Mouse (Mus musculus) midbrain, embryonic 15.5 days (tissue): ENCODE measurements around the gene Nid1. TPM values are rescaled to one million over a fixed set of nuclear protein-coding genes. Genes with fewer than 3 reads are reported as not detected.

Experiments used
- ATAC-seq: fragments of 200-750 bp; cut with Nextera tagmentation; replicated peaks from 2 replicates; pipeline ENCODE4 v1.8.0; 2017; ENCODE audit warnings: moderate TSS enrichment
- H3K27ac ChIP-seq: fragments of 300-500 bp; sonication (generic); 2 replicates; pipeline ENCODE4 v1.5.1; 2015; ENCODE audit warnings: mild to moderate bottlenecking, inconsistent platforms
- H3K27me3 ChIP-seq: fragments of 300-500 bp; sonication (generic); replicated peaks from 2 replicates; pipeline ENCODE4 v1.6.1; 2015; ENCODE audit warnings: inconsistent platforms
- H3K36me3 ChIP-seq: fragments of 300-500 bp; sonication (generic); replicated peaks from 2 replicates; pipeline ENCODE4 v1.6.1; 2015; ENCODE audit warnings: inconsistent platforms
- H3K4me1 ChIP-seq: fragments of 300-500 bp; sonication (generic); 2 replicates; pipeline ENCODE4 v1.6.1; 2015; ENCODE audit warnings: inconsistent platforms
- H3K4me2 ChIP-seq: fragments of 300-500 bp; sonication (generic); 2 replicates; pipeline ENCODE4 v1.6.1; 2015; ENCODE audit warnings: inconsistent platforms, mild to moderate bottlenecking, moderate library complexity
- H3K4me3 ChIP-seq: fragments of 300-500 bp; sonication (generic); 2 replicates; pipeline ENCODE4 v1.5.1; 2015; ENCODE audit warnings: mild to moderate bottlenecking, inconsistent platforms
- H3K9ac ChIP-seq: fragments of 300-500 bp; sonication (generic); 2 replicates; pipeline ENCODE4 v1.6.1; 2015; ENCODE audit warnings: mild to moderate bottlenecking, inconsistent platforms
- H3K9me3 ChIP-seq: fragments of 300-500 bp; sonication (generic); 2 replicates; pipeline ENCODE4 v1.6.1; 2016; ENCODE audit warnings: inconsistent platforms
- WGBS: fragments of 180-500 bp; shearing (Covaris S2); methylation state at CpG from one replicate; pipeline ENCODE4 v1.1.7; 2015; ENCODE audit warnings: mixed read lengths; 5-methylcytosine and 5-hydroxymethylcytosine counted together
- polyA plus RNA-seq: library from polyadenylated mRNA; unstranded; fragments of >200 nt; fragmentation: Nextera tagmentation; extraction: Ambion mirVana; gene quantifications from 2 replicates; pipeline ENCODE4 v1.2.1, GENCODE M21; 2015

Nid1 gene
- polyA plus RNA-seq, 1 experiment from 2014 or later = 38.6 TPM

GRCm38 (mm10) chr13:13481875-13482674, 44.7 kb downstream of the Nid1 start:
- no peak overlapping the region for H3K4me2 ChIP-seq
- WGBS = 76% methylated on average over 16 of the region's 16 CpGs
- H3K27me3 ChIP-seq = no peaks in the 10 kb centered on the region
- no peak; the same call in 1 of the 2 replicates for ATAC-seq
- no peak overlapping the region for H3K4me3 ChIP-seq
- H3K36me3 ChIP-seq = no peaks in the 10 kb centered on the region
- H3K27ac ChIP-seq = no peak overlapping the region
- peaks cover 3% of the 10 kb centered on the region; the same call in 1 of the 2 replicates for H3K4me1 ChIP-seq
- H3K9ac ChIP-seq = no peak overlapping the region
- H3K9me3 ChIP-seq = no peaks in the 10 kb centered on the region

GRCm38 (mm10) chr13:13484351-13484751, 47.0 kb downstream of the Nid1 start:
- Histone ChIP-seq H3K4me2 (no peak overlapping the region), H3K9me3 (no peaks in the 10 kb centered on the region), H3K27ac (no peak overlapping the region), H3K36me3 (no peaks in the 10 kb centered on the region), H3K27me3 (no peaks in the 10 kb centered on the region), H3K9ac (no peak overlapping the region), H3K4me3 (no peak overlapping the region), H3K4me1 (peaks cover 3% of the 10 kb centered on the region; the same call in 1 of the 2 replicates)
- 22% methylated on average over 7 of the region's 7 CpGs for WGBS
- ATAC-seq = no peak

- Histone ChIP-seq H3K36me3 (no peaks in the 10 kb centered on the region), H3K27ac (no peak overlapping the region), H3K4me3 (no peak overlapping the region), H3K4me2 (no peak overlapping the region), H3K9me3 (no peaks in the 10 kb centered on the region), H3K9ac (no peak overlapping the region), H3K4me1 (peaks cover 3% of the 10 kb centered on the region; the same call in 1 of the 2 replicates), H3K27me3 (no peaks in the 10 kb centered on the region)
- 71% methylated on average over 2 of the region's 2 CpGs for WGBS
- no peak for ATAC-seq
Observed at GRCm38 (mm10) chr13:13484883-13485282, 47.5 kb downstream of the Nid1 start.

- H3K9me3 ChIP-seq = no peaks in the 10 kb centered on the region
- no peaks in the 10 kb centered on the region for H3K36me3 ChIP-seq
- H3K9ac ChIP-seq = no peak overlapping the region
- no peak overlapping the region for H3K4me3 ChIP-seq
- WGBS = 68% methylated on average over 4 of the region's 4 CpGs
- H3K27ac ChIP-seq = no peak overlapping the region
- peaks cover 3% of the 10 kb centered on the region; the same call in 1 of the 2 replicates for H3K4me1 ChIP-seq
- no peak overlapping the region for H3K4me2 ChIP-seq
- ATAC-seq = no peak
- H3K27me3 ChIP-seq = no peaks in the 10 kb centered on the region
Observed at GRCm38 (mm10) chr13:13485682-13486081, 48.3 kb downstream of the Nid1 start.

- no peak overlapping the region for H3K27ac ChIP-seq
- no peaks in the 10 kb centered on the region for H3K36me3 ChIP-seq
- no peaks in the 10 kb centered on the region for H3K27me3 ChIP-seq
- H3K4me1 ChIP-seq = no peaks in the 10 kb centered on the region
- no peak for ATAC-seq
- no peak overlapping the region for H3K4me3 ChIP-seq
- WGBS = 92% methylated on average over 1 of the region's 1 CpGs
- no peak overlapping the region for H3K4me2 ChIP-seq
- no peaks in the 10 kb centered on the region for H3K9me3 ChIP-seq
- no peak overlapping the region for H3K9ac ChIP-seq
Observed at GRCm38 (mm10) chr13:13487851-13488250, 50.5 kb downstream of the Nid1 start.

- no peak for ATAC-seq
Observed at GRCm38 (mm10) chr13:13489861-13490260, 52.5 kb downstream of the Nid1 start.

GRCm38 (mm10) chr13:13492151-13492550, 54.8 kb downstream of the Nid1 start:
- Histone ChIP-seq H3K4me2 (no peak overlapping the region), H3K36me3 (no peaks in the 10 kb centered on the region), H3K4me3 (no peak overlapping the region), H3K27me3 (no peaks in the 10 kb centered on the region), H3K27ac (no peak overlapping the region), H3K4me1 (no peaks in the 10 kb centered on the region; the same call in 1 of the 2 replicates), H3K9me3 (no peaks in the 10 kb centered on the region), H3K9ac (no peak overlapping the region)
- WGBS = 80% methylated on average over 2 of the region's 2 CpGs
- no peak for ATAC-seq

More at GRCm38 (mm10) chr13:13489861-13490260, 52.5 kb downstream of the Nid1 start:
- Histone ChIP-seq H3K27ac (no peak overlapping the region), H3K36me3 (no peaks in the 10 kb centered on the region), H3K4me3 (no peak overlapping the region), H3K9ac (no peak overlapping the region), H3K9me3 (no peaks in the 10 kb centered on the region), H3K27me3 (no peaks in the 10 kb centered on the region), H3K4me1 (no peaks in the 10 kb centered on the region; the same call in 1 of the 2 replicates), H3K4me2 (no peak overlapping the region)
- WGBS = 64% methylated on average over 5 of the region's 5 CpGs

GRCm38 (mm10) chr13:13493517-13493916, 56.2 kb downstream of the Nid1 start:
- Histone ChIP-seq H3K36me3 (no peaks in the 10 kb centered on the region), H3K4me2 (no peak overlapping the region), H3K27ac (no peak overlapping the region), H3K9me3 (no peaks in the 10 kb centered on the region), H3K27me3 (no peaks in the 10 kb centered on the region), H3K4me3 (no peak overlapping the region), H3K4me1 (no peaks in the 10 kb centered on the region; the same call in 1 of the 2 replicates), H3K9ac (no peak overlapping the region)
- ATAC-seq = peak; percentile 39; the same call in 1 of the 2 replicates
- WGBS = 43% methylated on average over 3 of the region's 3 CpGs

GRCm38 (mm10) chr13:13498022-13498421, 60.7 kb downstream of the Nid1 start:
- no peak for ATAC-seq
- Histone ChIP-seq H3K27ac (no peak overlapping the region), H3K27me3 (no peaks in the 10 kb centered on the region), H3K4me1 (no peaks in the 10 kb centered on the region; the same call in 1 of the 2 replicates), H3K4me2 (no peak overlapping the region), H3K36me3 (no peaks in the 10 kb centered on the region), H3K4me3 (no peak overlapping the region), H3K9me3 (no peaks in the 10 kb centered on the region), H3K9ac (no peak overlapping the region)
- WGBS = 72% methylated on average over 2 of the region's 2 CpGs

- H3K9me3 ChIP-seq = no peaks in the 10 kb centered on the region
- no peak for ATAC-seq
- WGBS = 91% methylated on average over 10 of the region's 10 CpGs
- H3K9ac ChIP-seq = no peak overlapping the region
- H3K4me3 ChIP-seq = no peak overlapping the region
- H3K27me3 ChIP-seq = no peaks in the 10 kb centered on the region
- H3K4me2 ChIP-seq = no peak overlapping the region
- no peaks in the 10 kb centered on the region for H3K4me1 ChIP-seq
- H3K27ac ChIP-seq = no peak overlapping the region
- H3K36me3 ChIP-seq = no peaks in the 10 kb centered on the region
Observed at GRCm38 (mm10) chr13:13502406-13502805, 65.1 kb downstream of the Nid1 start.

GRCm38 (mm10) chr13:13503695-13504386, 66.5 kb downstream of the Nid1 start:
- WGBS = 56% methylated on average over 4 of the region's 4 CpGs
- H3K36me3 ChIP-seq = no peaks in the 10 kb centered on the region
- no peaks in the 10 kb centered on the region for H3K9me3 ChIP-seq
- H3K27me3 ChIP-seq = no peaks in the 10 kb centered on the region
- H3K4me1 ChIP-seq = no peaks in the 10 kb centered on the region
- H3K4me2 ChIP-seq = no peak overlapping the region
- ATAC-seq = no peak; the same call in 1 of the 2 replicates
- H3K9ac ChIP-seq = no peak overlapping the region
- no peak overlapping the region for H3K4me3 ChIP-seq
- 0 out of 2 replicates have a peak overlapping the region, but pooled peaks have one; percentile 25 for H3K27ac ChIP-seq

GRCm38 (mm10) chr13:13505063-13505462, 67.7 kb downstream of the Nid1 start:
- H3K27me3 ChIP-seq = no peaks in the 10 kb centered on the region
- H3K4me2 ChIP-seq = no peak overlapping the region
- H3K9me3 ChIP-seq = no peaks in the 10 kb centered on the region
- no peak for ATAC-seq
- no peak overlapping the region for H3K9ac ChIP-seq
- H3K4me1 ChIP-seq = no peaks in the 10 kb centered on the region
- H3K27ac ChIP-seq = no peak overlapping the region
- 89% methylated on average over 5 of the region's 5 CpGs for WGBS
- H3K4me3 ChIP-seq = no peak overlapping the region
- H3K36me3 ChIP-seq = no peaks in the 10 kb centered on the region
